ENCODE assay signal across 8 mouse cellular contexts in genomic region chr6:126848712-126849704, GRCm38 (mm10). TPM values are rescaled to one million over a fixed set of nuclear protein-coding genes. Genes with fewer than 3 reads are reported as not detected.
DNase-seq lines count a peak whose midpoint lies in the region; ATAC-seq and TF ChIP-seq lines count a peak whose summit lies in the region.

Ndufa9 (minus strand) TSS chr6:126849136.

- H3K9ac ChIP-seq in kidney, embryonic 14.5 days (ENCODE audit: low read depth, low read length): peak within 1 kb of the TSS; percentile 77
- H3K9ac ChIP-seq in limb, embryonic 15.5 days: peak within 1 kb of the TSS; percentile 76

- peak within 1 kb of the TSS; percentile 92 for H3K4me3 ChIP-seq in bone marrow macrophage, adult 2 months (ENCODE audit: insufficient read depth, low read length)
- H3K4me3 ChIP-seq in embryonic fibroblast, embryonic 13.5 days (ENCODE audit: insufficient read depth, low read length): peak within 1 kb of the TSS; percentile 93
- H3K4me3 ChIP-seq in kidney, embryonic 14.5 days (ENCODE audit: low read length): peak within 1 kb of the TSS; percentile 74
- peak within 1 kb of the TSS; percentile 78 for H3K4me3 ChIP-seq in limb, embryonic 15.5 days

- peak within 1 kb of the TSS; percentile 80 for H3K4me2 ChIP-seq in kidney, embryonic 14.5 days (replicated peaks; ENCODE audit: low read depth, low read length)
- peak within 1 kb of the TSS; percentile 83 for H3K4me2 ChIP-seq in limb, embryonic 15.5 days

- ATAC-seq in kidney, embryonic 14.5 days (ENCODE audit: low FRiP score, low TSS enrichment): peak; percentile 92
- ATAC-seq in limb, embryonic 15.5 days (ENCODE audit: insufficient number of reproducible peaks, low FRiP score, low TSS enrichment, low read depth): peak; percentile 55; the same call in 1 of the 2 replicates

- H3K27ac ChIP-seq in bone marrow macrophage, adult 2 months (ENCODE audit: insufficient read depth, low read depth, low read length): peak within 1 kb of the TSS; percentile 54
- no peak within 1 kb of the TSS for H3K27ac ChIP-seq in embryonic fibroblast, embryonic 13.5 days (ENCODE audit: insufficient read depth, low read length)
- H3K27ac ChIP-seq in kidney, embryonic 14.5 days (ENCODE audit: low read depth, low read length): no peak within 1 kb of the TSS
- no peak within 1 kb of the TSS for H3K27ac ChIP-seq in limb, embryonic 15.5 days

- no peaks in the 10 kb centered on the region for H3K27me3 ChIP-seq in kidney, embryonic 14.5 days (ENCODE audit: control insufficient read depth, insufficient read depth, low read length)
- no peaks in the 10 kb centered on the region; the same call in 1 of the 2 replicates for H3K27me3 ChIP-seq in limb, embryonic 15.5 days

- 7% methylated on average over 46 of the region's 46 CpGs for WGBS in kidney, embryonic 14.5 days
- WGBS in limb, embryonic 15.5 days: 7% methylated on average over 46 of the region's 46 CpGs

- DNase-seq in A20 (ENCODE audit: low read depth, low spot score): peak; percentile 94
- peak; percentile 86 to 94 for DNase-seq in heart, adult 9 months (ENCODE audit: low spot score in 2 of 2)
- DNase-seq in monocyte, adult 2 months (ENCODE audit: low read depth in 1 of 2, low spot score in 2 of 2): peak; percentile 67 to 81
- peak; percentile 89 to 90 for DNase-seq in spleen, postnatal 36 days (ENCODE audit: low spot score in 2 of 2)

- peaks cover 3% of the 10 kb centered on the region; the same call in 1 of the 2 replicates for H3K36me3 ChIP-seq in kidney, embryonic 14.5 days (ENCODE audit: control insufficient read depth, insufficient read depth, low read length)
- peaks cover 6% of the 10 kb centered on the region for H3K36me3 ChIP-seq in limb, embryonic 15.5 days

- no peaks in the 10 kb centered on the region for H3K9me3 ChIP-seq in kidney, embryonic 14.5 days (ENCODE audit: control insufficient read depth, low read length)
- no peaks in the 10 kb centered on the region for H3K9me3 ChIP-seq in limb, embryonic 15.5 days

- H3K4me1 ChIP-seq in bone marrow macrophage, adult 2 months (ENCODE audit: control insufficient read depth, insufficient read depth, low read length): peaks cover 38% of the 10 kb centered on the region
- H3K4me1 ChIP-seq in embryonic fibroblast, embryonic 13.5 days (ENCODE audit: control insufficient read depth, insufficient read depth, low read length): 0 out of 2 replicates have a peak, but pooled peaks cover 4% of the 10 kb centered on the region
- H3K4me1 ChIP-seq in kidney, embryonic 14.5 days (ENCODE audit: control insufficient read depth, insufficient read depth, low read length): peaks cover 5% of the 10 kb centered on the region
- peaks cover 12% of the 10 kb centered on the region for H3K4me1 ChIP-seq in limb, embryonic 15.5 days

- TF ChIP-seq CTCF in bone marrow macrophage, adult 2 months (IDR thresholded peaks at IDR 0.05; ENCODE audit: low read depth, low read length): no peak
- TF ChIP-seq CTCF in embryonic fibroblast, embryonic 13.5 days (IDR thresholded peaks at IDR 0.05; ENCODE audit: borderline replicate concordance, insufficient read depth, low read length): no peak

- TF ChIP-seq POLR2A in bone marrow macrophage, adult 2 months (IDR thresholded peaks at IDR 0.05; ENCODE audit: borderline replicate concordance, low read depth, low read length): 0 out of 2 replicates have a peak, but pooled peaks have one; percentile 6
- TF ChIP-seq POLR2A in embryonic fibroblast, embryonic 13.5 days (IDR thresholded peaks at IDR 0.05; ENCODE audit: low read depth, low read length): peak; percentile 78

RNA-seq across cellular contexts. Expression of gene Ndufa9, which starts in this region (rescaled TPM):
- polyA plus RNA-seq in bone marrow macrophage, adult 2 months (2012; ENCODE audit: insufficient read depth, insufficient read length, missing spikeins): 44.3 and 49.2 TPM in 2 replicates
- polyA plus RNA-seq in embryonic fibroblast, embryonic 13.5 days (2011; ENCODE audit: insufficient read length, low read depth, missing spikeins): 81.9 and 85.4 TPM in 2 replicates
- polyA plus RNA-seq in kidney, embryonic 14.5 days (2014; fragmentation: Nextera tagmentation; extraction: Ambion mirVana): 203 and 210 TPM in 2 replicates
- 178 and 186 TPM in 2 replicates for polyA plus RNA-seq in limb, embryonic 15.5 days (2015; fragmentation: Nextera tagmentation; extraction: Ambion mirVana)
